In the genomic region with DNA sequence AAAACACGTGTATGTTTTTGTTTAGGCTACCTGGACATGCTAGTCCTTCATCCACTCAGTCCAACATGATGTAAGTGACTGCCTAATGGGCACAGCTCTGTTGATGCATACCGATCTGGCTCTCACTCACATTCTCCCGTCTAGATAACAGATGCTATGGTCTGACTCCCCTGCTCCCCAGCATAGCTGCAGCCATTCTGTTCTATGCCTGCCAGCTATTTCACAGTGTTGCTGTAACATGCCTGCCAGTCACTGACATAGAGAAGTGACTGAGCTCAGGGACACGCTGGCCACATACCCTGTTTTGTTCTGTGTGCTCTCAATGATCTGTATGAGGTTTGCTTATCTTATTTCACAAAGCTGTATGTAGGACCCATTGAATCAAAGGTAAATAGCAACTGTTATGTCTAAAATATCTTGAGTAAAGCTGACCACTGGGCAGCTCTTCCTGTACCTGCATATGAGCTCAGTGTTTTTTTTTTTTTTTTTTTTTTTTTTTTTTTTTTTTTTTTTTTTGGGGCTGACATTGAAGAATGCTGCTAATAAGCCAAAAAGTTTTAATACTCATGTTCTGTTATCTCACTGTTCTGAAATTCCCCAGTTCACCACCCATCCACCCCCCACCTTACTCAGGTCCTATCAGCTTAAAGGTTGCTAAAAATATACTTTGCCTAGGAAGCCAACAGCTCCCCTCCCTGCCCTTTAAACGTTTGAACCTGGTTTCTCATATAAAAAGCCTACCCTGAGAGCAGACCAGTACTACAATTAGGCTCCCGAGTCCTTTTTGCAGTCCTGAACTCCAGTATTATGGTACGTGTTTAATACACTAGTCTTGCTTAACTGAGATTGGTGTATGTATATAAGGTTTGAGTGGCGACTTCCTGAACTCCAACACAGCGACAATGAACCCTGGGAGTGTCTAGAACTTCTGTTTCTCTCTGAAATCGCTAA, we compare ENCODE assay signal across 8 mouse cellular contexts. TPM values are rescaled to one million over a fixed set of nuclear protein-coding genes. Genes with fewer than 3 reads are reported as not detected.
A peak's percentile ranks its signal among the peaks of the same experiment; 100 is the strongest.
DNase-seq lines count a peak whose midpoint lies in the region; ATAC-seq and TF ChIP-seq lines count a peak whose summit lies in the region.

No protein-coding gene starts in this region.

- H3K27ac ChIP-seq in bone marrow macrophage, adult 2 months (ENCODE audit: insufficient read depth, low read depth, low read length) = peak overlapping the region; percentile 77
- peak overlapping the region; percentile 88 for H3K27ac ChIP-seq in heart, embryonic 13.5 days (replicated peaks)
- peak overlapping the region; percentile 55 for H3K27ac ChIP-seq in liver, embryonic 11.5 days (ENCODE audit: low read depth, low read length)
- H3K27ac ChIP-seq in neural tube, embryonic 13.5 days (replicated peaks) = no peak overlapping the region

- peak; percentile 7 for DNase-seq in kidney, postnatal 14 days
- DNase-seq in kidney, adult 18-20 months = no peak
- DNase-seq in liver, embryonic 11.5 days (ENCODE audit: low spot score) = peak; percentile 38
- DNase-seq in right cerebral cortex, adult 18-20 months = no peak
- no peak for DNase-seq in ovary, adult 18-20 months (ENCODE audit: low spot score)

- WGBS in heart, embryonic 13.5 days = 13% methylated on average over 10 of the region's 10 CpGs
- WGBS in liver, embryonic 11.5 days = 21% methylated on average over 10 of the region's 10 CpGs
- 36% methylated on average over 10 of the region's 10 CpGs for WGBS in neural tube, embryonic 13.5 days

- no peaks in the 10 kb centered on the region for H3K9me3 ChIP-seq in heart, embryonic 13.5 days
- no peaks in the 10 kb centered on the region for H3K9me3 ChIP-seq in liver, embryonic 11.5 days (ENCODE audit: control insufficient read depth, low read length)
- no peaks in the 10 kb centered on the region for H3K9me3 ChIP-seq in neural tube, embryonic 13.5 days

- H3K9ac ChIP-seq in heart, embryonic 13.5 days = peak overlapping the region; percentile 89
- peak overlapping the region; percentile 74 for H3K9ac ChIP-seq in liver, embryonic 11.5 days (ENCODE audit: low read depth, low read length)
- H3K9ac ChIP-seq in neural tube, embryonic 13.5 days = peak overlapping the region; percentile 67

- peak overlapping the region; percentile 88 for H3K4me3 ChIP-seq in bone marrow macrophage, adult 2 months (ENCODE audit: insufficient read depth, low read length)
- H3K4me3 ChIP-seq in heart, embryonic 13.5 days = peak overlapping the region; percentile 73
- H3K4me3 ChIP-seq in liver, embryonic 11.5 days (ENCODE audit: low read depth, low read length) = peak overlapping the region; percentile 55
- peak overlapping the region; percentile 41 for H3K4me3 ChIP-seq in neural tube, embryonic 13.5 days

- TF ChIP-seq CTCF in bone marrow macrophage, adult 2 months (IDR thresholded peaks at IDR 0.05; ENCODE audit: low read depth, low read length) = no peak

- no peak; the same call in 1 of the 2 replicates for ATAC-seq in heart, embryonic 13.5 days (ENCODE audit: extremely low read depth, insufficient number of reproducible peaks, low FRiP score, low TSS enrichment)
- ATAC-seq in liver, embryonic 11.5 days (replicated peaks; ENCODE audit: low FRiP score) = peak; percentile 42
- ATAC-seq in neural tube, embryonic 13.5 days (ENCODE audit: low read depth) = 0 out of 2 replicates have a peak, but pooled peaks have one; percentile 23

- H3K4me2 ChIP-seq in heart, embryonic 13.5 days = peak overlapping the region; percentile 85
- H3K4me2 ChIP-seq in liver, embryonic 11.5 days = peak overlapping the region; percentile 92
- peak overlapping the region; percentile 57 for H3K4me2 ChIP-seq in neural tube, embryonic 13.5 days

- H3K27me3 ChIP-seq in heart, embryonic 13.5 days (replicated peaks) = no peaks in the 10 kb centered on the region
- no peaks in the 10 kb centered on the region for H3K27me3 ChIP-seq in liver, embryonic 11.5 days (replicated peaks; ENCODE audit: control insufficient read depth, insufficient read depth, low read length)
- H3K27me3 ChIP-seq in neural tube, embryonic 13.5 days = no peaks in the 10 kb centered on the region

- H3K36me3 ChIP-seq in heart, embryonic 13.5 days = peaks cover 28% of the 10 kb centered on the region
- peaks cover 4% of the 10 kb centered on the region; the same call in 1 of the 2 replicates for H3K36me3 ChIP-seq in liver, embryonic 11.5 days (ENCODE audit: control insufficient read depth, insufficient read depth, low read length)
- peaks cover 30% of the 10 kb centered on the region for H3K36me3 ChIP-seq in neural tube, embryonic 13.5 days

- H3K4me1 ChIP-seq in bone marrow macrophage, adult 2 months (ENCODE audit: control insufficient read depth, insufficient read depth, low read length) = peaks cover 8% of the 10 kb centered on the region
- H3K4me1 ChIP-seq in heart, embryonic 13.5 days = peaks cover 17% of the 10 kb centered on the region
- H3K4me1 ChIP-seq in liver, embryonic 11.5 days (replicated peaks; ENCODE audit: control insufficient read depth, insufficient read depth, low read length) = peaks cover 7% of the 10 kb centered on the region
- H3K4me1 ChIP-seq in neural tube, embryonic 13.5 days (replicated peaks) = peaks cover 18% of the 10 kb centered on the region

- TF ChIP-seq POLR2A in bone marrow macrophage, adult 2 months (IDR thresholded peaks at IDR 0.05; ENCODE audit: borderline replicate concordance, low read depth, low read length) = no peak

RNA-seq across cellular contexts. Expression of gene Zfp607a, which starts 2.2 kb away (rescaled TPM):
- polyA plus RNA-seq in bone marrow macrophage, adult 2 months (2012; ENCODE audit: insufficient read depth, insufficient read length, missing spikeins) = 6.5 and 7.8 TPM in 2 replicates
- 3.5 and 3.8 TPM in 2 replicates for polyA plus RNA-seq in heart, embryonic 13.5 days (2015; fragmentation: Nextera tagmentation; extraction: Ambion mirVana)
- 3.6 and 3.8 TPM in 2 replicates for polyA plus RNA-seq in liver, embryonic 11.5 days (2014; fragmentation: Nextera tagmentation; extraction: Ambion mirVana)
- polyA plus RNA-seq in neural tube, embryonic 13.5 days (2015; fragmentation: Nextera tagmentation; extraction: Ambion mirVana) = 1.4 and 1.5 TPM in 2 replicates

RNA-seq across cellular contexts. Expression of gene Zfp59, which starts 21.2 kb away (rescaled TPM):
- 2.7 and 3.1 TPM in 2 replicates for polyA plus RNA-seq in bone marrow macrophage, adult 2 months (2012; ENCODE audit: insufficient read depth, insufficient read length, missing spikeins)
- polyA plus RNA-seq in heart, embryonic 13.5 days (2015; fragmentation: Nextera tagmentation; extraction: Ambion mirVana) = 4.5 and 5.6 TPM in 2 replicates
- polyA plus RNA-seq in liver, embryonic 11.5 days (2014; fragmentation: Nextera tagmentation; extraction: Ambion mirVana) = 4.6 and 5.7 TPM in 2 replicates
- polyA plus RNA-seq in neural tube, embryonic 13.5 days (2015; fragmentation: Nextera tagmentation; extraction: Ambion mirVana) = 10.5 TPM in 2 replicates

RNA-seq across cellular contexts. Expression of gene Zfp626, which starts 52.6 kb away (rescaled TPM):
- 8.5 and 9.0 TPM in 2 replicates for polyA plus RNA-seq in bone marrow macrophage, adult 2 months (2012; ENCODE audit: insufficient read depth, insufficient read length, missing spikeins)
- polyA plus RNA-seq in heart, embryonic 13.5 days (2015; fragmentation: Nextera tagmentation; extraction: Ambion mirVana) = 1.0 and 1.1 TPM in 2 replicates
- polyA plus RNA-seq in liver, embryonic 11.5 days (2014; fragmentation: Nextera tagmentation; extraction: Ambion mirVana) = 1.6 and 2.3 TPM in 2 replicates
- polyA plus RNA-seq in neural tube, embryonic 13.5 days (2015; fragmentation: Nextera tagmentation; extraction: Ambion mirVana) = 2.3 and 2.9 TPM in 2 replicates

Comparison
In these comparisons a context has a peak if more than half of its experiments do, and no peak if none do; other contexts are left out.
1. DNase-seq: peak in kidney, postnatal 14 days (single experiment) and liver, embryonic 11.5 days (single experiment); none in kidney, adult 18-20 months (single experiment), right cerebral cortex, adult 18-20 months (single experiment) and ovary, adult 18-20 months (single experiment).
2. Peak in every context shown above with its lines, with median percentiles within 50 percentile points of each other: H3K4me3 ChIP-seq, H3K4me2 ChIP-seq and H3K9ac ChIP-seq.